Mouse (Mus musculus) kidney, adult 2 months (tissue): ENCODE results near the gene Nsmf.

ENCODE experiments used
- CTCF ChIP-seq: fragments of 200-500 bp; conservative IDR thresholded peaks from 2 replicates; pipeline ENCODE4 v1.5.1; 2011; ENCODE audit warnings: low read depth, mild to moderate bottlenecking, control low read depth, low read length, moderate library complexity, mixed read lengths; ENCODE audit not compliant: insufficient read depth, insufficient read length
- POLR2A ChIP-seq: fragments of 200-500 bp; IDR thresholded peaks from one replicate; pipeline ENCODE4 v1.6.1; 2011; ENCODE audit warnings: low read depth, low read length, control low read depth

DNA sequence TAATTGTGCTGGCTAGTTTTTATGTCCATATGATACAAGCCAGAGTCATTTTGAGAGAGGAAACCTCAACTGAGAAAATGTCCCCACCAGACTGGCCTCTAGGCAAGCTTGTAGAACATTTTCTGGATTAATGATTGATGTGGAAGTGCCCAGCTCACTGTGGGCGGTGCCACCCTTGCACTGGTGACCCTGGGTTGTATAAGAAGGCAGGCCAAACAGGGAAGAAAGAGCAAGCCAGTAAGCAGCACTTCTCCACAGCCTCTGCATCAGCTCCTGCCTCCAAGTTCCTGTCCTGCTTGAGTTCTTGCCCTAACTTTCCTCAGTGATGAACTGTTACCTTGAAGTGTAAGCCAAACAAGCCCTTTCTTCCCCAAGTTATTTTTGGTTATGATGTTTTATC lies 24.8 kb downstream of the Nsmf start:
- TF ChIP-seq POLR2A (peak; percentile 78), CTCF (no peak)
